Mouse (Mus musculus) urinary bladder, postnatal 4 days (tissue): Measurements from ENCODE around the gene Srrm2.

ENCODE experiments used
- DNase-seq, 2 experiments: peaks; one replicate each; pipeline ENCODE4 v3.0.0; 2021 to 2022; ENCODE audit warnings: low spot score in 2 of 2

Srrm2 gene

GRCm38 (mm10) chr17:23790269-23791078, at the start of gene Srrm2:
Gene Srrm2, plus strand, starts transcription at chr17:23790532.
- DNase-seq: peak in 1 of 2 experiments; percentile 48

GRCm38 (mm10) chr17:23740598-23741021, 49.7 kb upstream of the Srrm2 start, which contains the start of gene Paqr4:
Gene Paqr4, minus strand, starts transcription at chr17:23740867.
- DNase-seq: no peak

GRCm38 (mm10) chr17:23741359-23742209, 48.7 kb upstream of the Srrm2 start:
- DNase-seq: no peak

GRCm38 (mm10) chr17:23742210-23742793, 48.0 kb upstream of the Srrm2 start:
- DNase-seq: no peak

- no peak for DNase-seq
Observed at GRCm38 (mm10) chr17:23742941-23743340, 47.4 kb upstream of the Srrm2 start.

- no peak for DNase-seq
Observed at GRCm38 (mm10) chr17:23744076-23744475, 46.3 kb upstream of the Srrm2 start.

GRCm38 (mm10) chr17:23744651-23745050, 45.7 kb upstream of the Srrm2 start:
- DNase-seq: no peak

GRCm38 (mm10) chr17:23745301-23746251, 44.8 kb upstream of the Srrm2 start, which contains the start of gene Kremen2:
Gene Kremen2, minus strand, starts transcription at chr17:23745833.
- DNase-seq: no peak

GRCm38 (mm10) chr17:23746311-23746710, 44.0 kb upstream of the Srrm2 start:
- no peak for DNase-seq

GRCm38 (mm10) chr17:23746767-23747166, 43.6 kb upstream of the Srrm2 start:
- no peak for DNase-seq

- DNase-seq: no peak
Observed at GRCm38 (mm10) chr17:23747471-23747870, 42.9 kb upstream of the Srrm2 start.

GRCm38 (mm10) chr17:23748026-23748425, 42.3 kb upstream of the Srrm2 start:
- no peak for DNase-seq

- no peak for DNase-seq
Observed at GRCm38 (mm10) chr17:23748631-23749391, 41.5 kb upstream of the Srrm2 start.

- no peak for DNase-seq
Observed at GRCm38 (mm10) chr17:23749400-23750191, 40.7 kb upstream of the Srrm2 start.

GRCm38 (mm10) chr17:23755689-23756088, 34.6 kb upstream of the Srrm2 start:
- DNase-seq: no peak

GRCm38 (mm10) chr17:23757581-23757980, 32.8 kb upstream of the Srrm2 start:
- DNase-seq: no peak

- DNase-seq: no peak
Observed at GRCm38 (mm10) chr17:23758801-23759200, 31.5 kb upstream of the Srrm2 start.

- no peak for DNase-seq
Observed at GRCm38 (mm10) chr17:23760231-23760630, 30.1 kb upstream of the Srrm2 start.

GRCm38 (mm10) chr17:23761155-23761554, 29.2 kb upstream of the Srrm2 start:
- DNase-seq: no peak
